Mouse (Mus musculus) heart, embryonic 16.5 days (tissue): ENCODE data around the gene Ap2a2. TPM values are rescaled to one million over a fixed set of nuclear protein-coding genes. Genes with fewer than 3 reads are reported as not detected.

Experiments used
- ATAC-seq: fragments of 200-750 bp; cut with Nextera tagmentation; replicated peaks from 2 replicates; pipeline ENCODE4 v1.8.0; 2017; ENCODE audit warnings: moderate number of reproducible peaks; ENCODE audit not compliant: insufficient read depth, low FRiP score; ENCODE audit errors: extremely low read depth
- H3K27ac ChIP-seq: fragments of 300-500 bp; sonication (generic); 2 replicates; pipeline ENCODE4 v1.5.1; 2014; ENCODE audit warnings: mild to moderate bottlenecking, low read length, control low read depth, moderate library complexity
- H3K27me3 ChIP-seq: fragments of 300-500 bp; sonication (generic); 2 replicates; pipeline ENCODE4 v1.6.1; 2014; ENCODE audit warnings: low read length, mixed read lengths; ENCODE audit not compliant: control insufficient read depth, insufficient read depth
- H3K36me3 ChIP-seq: fragments of 300-500 bp; sonication (generic); 2 replicates; pipeline ENCODE4 v1.6.1; 2014; ENCODE audit not compliant: control insufficient read depth, insufficient read depth
- H3K4me1 ChIP-seq: fragments of 300-500 bp; sonication (generic); 2 replicates; pipeline ENCODE4 v1.6.1; 2014; ENCODE audit warnings: low read length, mixed read lengths; ENCODE audit not compliant: control insufficient read depth, insufficient read depth
- H3K4me2 ChIP-seq: fragments of 300-500 bp; sonication (generic); 2 replicates; pipeline ENCODE4 v1.6.1; 2014; ENCODE audit warnings: low read depth, mild to moderate bottlenecking, control low read depth, low read length
- H3K4me3 ChIP-seq: fragments of 300-500 bp; sonication (generic); 2 replicates; pipeline ENCODE4 v1.5.1; 2014; ENCODE audit warnings: mild to moderate bottlenecking, control low read depth, low read length
- H3K9ac ChIP-seq: fragments of 300-500 bp; sonication (generic); 2 replicates; pipeline ENCODE4 v1.6.1; 2014; ENCODE audit warnings: low read length, control low read depth
- H3K9me3 ChIP-seq: fragments of 300-500 bp; sonication (generic); replicated peaks from 2 replicates; pipeline ENCODE4 v1.6.1; 2016; ENCODE audit warnings: low read length; ENCODE audit not compliant: control insufficient read depth
- WGBS: fragments of 180-500 bp; shearing (Covaris S2); extraction: QIAGEN DNeasy Blood & Tissue Kit; methylation state at CpG from one replicate; pipeline ENCODE4 v1.1.7; 2014; 5-methylcytosine and 5-hydroxymethylcytosine counted together
- microRNA-seq: library from miRNA; unstranded; fragments of <30 nt; microRNA quantifications from one replicate; pipeline ENCODE4, GENCODE M21; 2017
- polyA plus RNA-seq: library from polyadenylated mRNA; unstranded; fragments of >200 nt; fragmentation: Nextera tagmentation; extraction: Ambion mirVana; gene quantifications from 2 replicates; pipeline ENCODE4 v1.2.1, GENCODE M21; 2015

The Ap2a2 gene
- polyA plus RNA-seq, 1 experiment from 2014 or later, result 54.9 TPM

DNA sequence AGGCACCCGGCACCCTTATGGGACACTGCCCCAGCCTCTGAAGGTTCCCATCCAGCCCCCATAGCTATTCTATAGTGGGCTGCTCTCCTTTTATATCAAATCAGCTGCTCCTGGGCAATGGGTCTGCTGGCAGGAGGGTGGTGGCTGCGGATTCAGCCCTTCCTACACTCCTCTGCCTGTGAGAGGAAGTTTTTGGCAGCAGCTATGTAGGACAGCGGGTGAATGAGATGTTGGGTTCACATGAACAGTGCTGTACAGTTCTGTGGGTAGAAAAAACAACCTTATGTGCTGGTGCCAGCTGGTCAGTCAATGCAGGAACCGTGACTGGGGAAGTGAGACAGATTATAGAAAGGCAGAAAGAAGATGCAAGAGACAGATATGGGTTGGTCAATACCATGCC is 116.9 kb downstream of the Ap2a2 start:
- no peaks in the 10 kb centered on the region for H3K27me3 ChIP-seq
- no peak overlapping the region for H3K9ac ChIP-seq
- WGBS, result 67% methylated on average over 4 of the region's 4 CpGs
- no peak overlapping the region for H3K4me3 ChIP-seq
- no peak overlapping the region for H3K4me2 ChIP-seq
- ATAC-seq, result no peak
- no peaks in the 10 kb centered on the region for H3K4me1 ChIP-seq
- no peaks in the 10 kb centered on the region for H3K36me3 ChIP-seq
- no peaks in the 10 kb centered on the region for H3K9me3 ChIP-seq
- no peak overlapping the region for H3K27ac ChIP-seq

Small RNA genes within 50 kb of the gene (microRNA-seq; reads per million reads assigned to microRNA genes)
- 0.59 reads per million for gene Mir7063

Other genes with a start within 250 kb of the Ap2a2 start
- 37.6 and 37.7 TPM in 2 replicates for gene Deaf1, start 234.5 kb upstream of the Ap2a2 start, polyA plus RNA-seq
- gene Tmem80, start 234.4 kb upstream of the Ap2a2 start, polyA plus RNA-seq, result 32.2 and 32.5 TPM in 2 replicates
- gene Eps8l2, start 223.3 kb upstream of the Ap2a2 start, polyA plus RNA-seq, result 2.6 and 3.9 TPM in 2 replicates
- 227 and 257 TPM in 2 replicates for gene Taldo1, start 170.0 kb upstream of the Ap2a2 start, polyA plus RNA-seq
- gene Gatd1, start 148.0 kb upstream of the Ap2a2 start, polyA plus RNA-seq, result 26.6 and 28.0 TPM in 2 replicates
- 5.2 and 5.9 TPM in 2 replicates for gene Cend1, start 132.7 kb upstream of the Ap2a2 start, polyA plus RNA-seq
- gene Slc25a22, start 124.3 kb upstream of the Ap2a2 start, polyA plus RNA-seq, result 17.8 and 19.7 TPM in 2 replicates
- gene Pidd1, start 118.1 kb upstream of the Ap2a2 start, polyA plus RNA-seq, result 9.0 and 9.7 TPM in 2 replicates
- gene Rplp2, start 114.8 kb upstream of the Ap2a2 start, polyA plus RNA-seq, result 704 and 720 TPM in 2 replicates
- 73.1 and 78.0 TPM in 2 replicates for gene Pnpla2, start 107.0 kb upstream of the Ap2a2 start, polyA plus RNA-seq
- gene Cracr2b, start 101.1 kb upstream of the Ap2a2 start, polyA plus RNA-seq, result 24.2 and 26.1 TPM in 2 replicates
- 42.2 and 44.0 TPM in 2 replicates for gene Cd151, start 94.8 kb upstream of the Ap2a2 start, polyA plus RNA-seq
- 56.7 and 61.5 TPM in 2 replicates for gene Polr2l, start 87.0 kb upstream of the Ap2a2 start, polyA plus RNA-seq
- 61.0 and 61.5 TPM in 2 replicates for gene Tspan4, start 86.9 kb upstream of the Ap2a2 start, polyA plus RNA-seq
- gene Chid1, start 22.3 kb upstream of the Ap2a2 start, polyA plus RNA-seq, result 33.3 and 34.2 TPM in 2 replicates
- 0.14 and 0.18 TPM in 2 replicates for gene Muc6, start 93.1 kb downstream of the Ap2a2 start, polyA plus RNA-seq
- 0.31 and 1.1 TPM in 2 replicates for gene Muc2, start 128.2 kb downstream of the Ap2a2 start, polyA plus RNA-seq
- gene Muc5ac, start 226.8 kb downstream of the Ap2a2 start, polyA plus RNA-seq, result 0.07 and 0.08 TPM in 2 replicates